Mouse (Mus musculus): ENCODE results near the gene Sgsm1.
"Not testable (repeated sequence)": the region's sequence is repeated elsewhere in the genome, so short reads cannot be mapped to it uniquely, and the experiment has no call there.

The Sgsm1 gene

DNA sequence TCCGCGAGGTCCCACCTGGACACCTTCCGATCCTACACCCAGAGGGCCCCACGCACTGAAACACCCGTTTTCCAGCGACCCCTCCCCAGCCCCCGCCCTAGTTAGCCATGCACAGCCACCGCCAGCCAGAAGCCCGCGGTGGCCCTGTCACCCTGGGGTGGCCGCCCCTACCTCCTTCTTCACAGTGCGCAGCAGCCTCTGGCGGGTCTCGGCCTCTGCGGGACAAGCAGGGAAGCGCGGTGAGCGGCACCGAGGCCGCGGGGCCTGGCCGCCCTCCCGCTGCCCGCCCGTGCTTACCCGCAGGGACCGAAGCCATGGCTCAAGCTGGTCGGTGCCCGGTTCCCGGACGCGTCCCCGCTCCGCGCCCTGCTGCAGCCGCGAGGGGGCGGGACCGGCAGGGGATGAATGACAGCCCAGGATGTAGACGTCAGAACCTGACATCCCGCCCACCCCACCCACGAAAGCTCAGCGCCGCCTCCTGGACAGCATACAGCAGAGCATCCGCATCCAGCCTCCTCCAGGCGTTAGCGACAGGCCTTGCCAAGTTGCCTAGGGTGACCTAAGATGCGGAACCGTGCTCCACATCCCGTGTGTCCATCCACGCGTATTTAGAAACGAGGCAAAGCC lies at the start of gene Sgsm1:
Gene Sgsm1 (minus strand): TSS at position 410 of the 627 bp plus-strand sequence.
- peak; percentile 71 to 89 for DNase-seq

DNA sequence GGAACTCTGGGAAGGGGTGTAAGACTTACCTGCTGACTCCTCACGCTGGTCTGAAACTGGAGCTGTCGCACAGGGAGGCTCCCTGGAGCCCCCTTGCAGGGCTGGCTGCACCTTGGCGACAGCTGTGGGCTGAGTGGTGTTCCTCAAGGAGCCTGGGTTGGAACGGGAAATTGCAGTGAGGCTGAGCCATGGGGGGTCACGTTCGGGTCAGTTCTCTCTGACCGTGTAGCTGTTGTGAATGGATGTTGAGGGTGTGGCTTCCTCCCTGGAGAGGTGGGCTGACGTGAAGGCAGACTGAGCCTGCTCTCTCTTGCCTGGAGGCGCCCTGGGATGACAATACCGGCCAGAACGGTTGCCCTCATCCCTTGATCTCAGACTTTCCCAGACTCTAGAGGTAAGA lies 48.2 kb upstream of the Sgsm1 start:
- DNase-seq = peak; percentile 48 to 54

DNA sequence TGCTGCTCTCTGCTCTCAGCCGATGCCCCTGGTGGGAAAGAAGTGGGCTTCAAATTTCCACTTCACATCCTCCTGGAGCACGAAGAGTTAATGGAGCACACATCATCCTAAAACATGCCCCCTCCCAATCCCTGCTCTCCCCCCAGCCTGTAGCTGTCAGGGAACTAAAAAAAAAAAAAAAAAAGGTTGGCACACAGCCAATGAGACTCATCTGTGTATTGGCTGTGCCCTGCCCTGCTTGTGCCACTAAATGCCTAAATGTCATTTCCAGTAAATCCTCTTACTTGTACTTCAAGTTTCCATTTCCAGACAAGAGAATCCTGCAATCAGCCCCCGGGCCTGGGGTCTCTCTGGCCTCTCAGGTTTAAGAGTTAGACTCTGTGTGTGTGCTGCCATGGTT lies 47.1 kb upstream of the Sgsm1 start:
- no peak for DNase-seq

DNA sequence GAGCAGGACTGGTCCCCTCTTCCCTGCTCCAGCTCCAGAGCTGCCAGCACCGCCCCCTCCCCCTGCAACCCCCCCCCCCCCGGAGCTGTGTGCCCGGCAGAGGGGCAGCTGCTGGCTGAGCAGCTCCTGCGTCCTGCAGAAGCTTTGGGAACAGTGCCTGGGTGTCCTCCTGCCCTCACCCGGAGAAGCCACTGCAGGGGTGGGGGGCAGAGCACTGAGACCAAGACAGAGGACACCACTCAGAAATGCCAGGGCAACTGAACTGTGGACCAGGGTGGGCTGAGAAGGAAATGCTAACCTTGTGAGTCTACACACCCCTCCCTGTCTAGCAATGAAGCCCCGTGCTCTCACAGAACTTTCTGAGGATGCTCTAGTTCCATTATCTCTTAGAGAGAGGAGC lies 46.6 kb upstream of the Sgsm1 start, which contains the start of gene Aym1:
Gene Aym1 (plus strand): TSS at position 109 of the 400 bp plus-strand sequence.
- no peak for DNase-seq

DNA sequence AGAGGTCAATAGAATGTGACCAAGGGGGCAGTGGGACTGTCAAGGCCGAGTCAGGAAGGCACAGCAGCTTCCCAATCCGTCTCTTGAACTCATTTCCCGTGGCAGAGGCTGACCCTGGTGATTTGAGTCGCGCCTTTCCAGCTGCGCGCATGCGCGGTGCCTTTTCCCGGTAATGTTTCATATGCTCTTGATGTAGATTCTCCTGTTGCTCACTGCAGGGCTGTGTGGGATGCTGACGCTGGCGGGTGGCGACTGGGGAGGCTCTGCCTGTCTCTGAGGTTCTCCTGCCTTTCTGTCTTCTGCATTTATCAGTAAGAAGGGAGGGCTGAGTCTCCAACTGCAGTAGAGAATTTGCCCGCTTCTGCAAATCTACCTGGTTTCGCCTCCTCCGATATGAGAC lies 43.7 kb upstream of the Sgsm1 start:
- DNase-seq = no peak

DNA sequence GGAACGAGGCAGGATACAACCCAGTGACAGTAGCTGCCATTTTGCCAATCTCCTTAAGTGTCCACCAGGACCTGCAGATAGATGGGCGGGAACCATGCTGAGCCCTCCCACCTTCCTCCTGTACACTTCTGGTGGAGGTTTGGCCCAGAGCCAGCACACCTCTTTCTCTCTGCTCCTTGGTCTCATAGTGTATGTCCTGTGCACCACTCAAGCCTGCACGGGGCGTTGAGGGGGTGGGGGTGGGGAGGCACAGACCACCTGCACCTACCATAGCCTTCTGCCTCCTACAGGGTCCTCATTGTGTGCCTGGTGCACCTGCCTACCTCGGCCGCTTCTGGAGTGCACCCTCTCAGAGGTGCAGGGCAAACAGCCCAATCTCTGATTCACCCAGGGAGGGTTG lies 42.0 kb upstream of the Sgsm1 start:
- DNase-seq = no peak

DNA sequence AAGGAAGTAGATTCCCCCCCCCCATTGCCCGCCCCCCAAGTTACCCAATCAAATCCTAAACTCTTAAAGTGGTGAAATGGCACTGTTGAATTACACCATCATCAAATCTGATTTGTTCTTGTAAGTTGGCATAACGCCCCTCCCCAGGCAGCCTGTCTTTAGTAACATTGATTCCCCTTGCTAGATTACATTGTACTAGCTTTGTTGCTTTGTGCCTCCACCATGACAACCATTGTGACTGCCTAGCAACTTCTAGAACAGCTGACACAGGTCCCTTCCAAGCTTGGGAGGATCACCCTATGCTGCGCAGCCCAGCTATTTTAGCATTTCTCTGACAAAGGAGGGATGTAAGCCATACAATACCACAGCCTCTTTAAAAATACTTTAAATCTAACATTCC lies 41.2 kb upstream of the Sgsm1 start:
- DNase-seq = no peak

DNA sequence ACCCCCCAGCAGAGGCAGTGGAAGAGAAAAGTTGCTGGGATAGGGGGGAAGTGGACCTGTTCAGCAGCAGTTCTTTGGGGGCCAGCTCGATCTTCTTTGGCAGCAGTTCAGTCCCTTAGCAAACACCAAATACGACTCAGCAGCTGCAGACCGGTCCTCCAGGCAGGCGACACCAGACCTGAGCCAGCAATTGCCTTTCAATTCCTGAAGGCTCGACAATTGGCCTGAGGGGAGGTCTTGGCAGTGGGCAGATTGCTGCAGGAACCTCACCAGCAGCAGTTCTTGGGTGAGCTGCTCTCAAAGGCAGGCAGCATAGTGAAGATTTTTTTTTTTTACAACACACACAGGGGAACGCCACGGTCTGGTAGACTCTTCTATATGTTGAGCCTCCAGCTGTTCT lies 39.2 kb upstream of the Sgsm1 start:
- DNase-seq = no peak

DNA sequence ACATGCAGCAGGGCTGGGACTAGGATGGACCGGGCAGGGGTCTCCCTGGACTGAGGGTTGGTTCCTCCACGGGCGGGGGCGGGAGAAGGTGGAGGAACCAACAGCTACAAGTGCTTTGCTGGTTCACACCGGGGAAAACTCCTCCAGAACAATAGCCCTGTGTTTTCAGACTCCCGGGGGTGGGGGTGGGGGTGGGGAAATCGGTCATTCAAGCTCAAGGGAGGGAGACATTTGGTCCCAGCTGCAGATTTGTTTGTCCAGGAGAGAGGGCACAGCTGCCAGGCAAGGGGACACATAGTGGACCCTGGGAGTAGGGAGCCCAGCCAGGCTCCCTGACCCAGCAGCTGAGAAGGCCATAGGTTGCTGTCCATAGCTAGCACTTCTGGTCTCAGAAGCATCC lies 38.6 kb upstream of the Sgsm1 start:
- DNase-seq = no peak

DNA sequence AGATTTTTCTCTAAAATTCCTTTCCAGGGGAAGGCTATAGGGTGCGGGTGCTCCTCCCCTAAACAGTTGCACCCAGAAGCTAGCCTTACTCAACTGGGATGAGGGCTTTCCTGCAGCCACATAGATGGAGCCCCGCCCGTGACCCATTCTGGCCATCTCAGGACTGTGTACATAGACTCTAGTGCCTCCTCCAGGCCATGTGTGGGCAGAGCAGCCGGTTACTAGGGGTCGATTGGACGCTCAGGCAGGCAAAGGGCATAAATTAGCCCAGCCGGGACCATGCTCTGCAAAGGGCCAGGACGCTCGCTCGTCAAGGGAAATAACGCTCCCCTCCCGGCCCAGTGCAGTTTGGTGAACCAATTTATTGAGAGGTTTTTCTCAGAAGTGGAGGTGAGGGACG lies 38.0 kb upstream of the Sgsm1 start:
- DNase-seq = peak in 1 of 2 experiments; percentile 39

DNA sequence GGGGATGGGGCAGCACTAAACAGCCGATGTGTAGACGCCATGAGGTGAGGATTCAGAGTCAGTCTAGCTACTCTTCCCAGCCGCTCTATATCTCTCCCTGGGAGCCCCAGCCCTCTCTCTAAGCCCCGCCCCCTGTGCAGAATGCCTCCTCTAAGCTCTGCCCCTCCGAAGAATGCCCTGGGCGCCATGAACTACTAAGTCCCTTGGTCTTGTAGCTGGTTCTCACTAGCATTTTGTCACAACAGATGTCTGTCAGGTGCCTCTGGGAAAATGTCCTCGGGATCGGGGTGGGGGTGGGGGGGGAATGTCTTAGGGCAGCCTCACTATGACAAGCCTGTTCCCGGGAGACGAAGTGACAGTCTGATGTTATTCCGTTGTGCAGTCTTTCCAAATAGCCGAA lies 37.0 kb upstream of the Sgsm1 start:
- DNase-seq = no peak

DNA sequence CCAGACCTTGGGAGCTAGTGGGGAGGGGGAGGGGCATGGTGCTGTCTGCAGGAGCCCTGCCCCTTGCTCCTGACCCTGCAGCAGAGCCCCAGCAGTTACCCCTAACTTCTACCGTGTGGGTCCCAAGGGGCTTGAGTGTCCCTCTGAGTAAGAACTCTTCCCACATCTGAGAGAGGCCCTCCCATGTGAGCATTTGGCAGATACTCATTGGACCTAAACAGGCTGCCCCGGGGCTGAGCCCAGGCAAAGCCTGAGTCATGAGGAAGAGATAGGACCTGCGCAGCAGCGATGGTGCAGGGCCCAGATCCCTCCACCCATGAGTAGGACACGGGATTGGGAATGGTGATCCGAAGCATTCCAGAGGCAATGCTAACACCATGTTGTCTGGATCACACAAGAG lies 36.1 kb upstream of the Sgsm1 start:
- DNase-seq = not testable (repeated sequence)

DNA sequence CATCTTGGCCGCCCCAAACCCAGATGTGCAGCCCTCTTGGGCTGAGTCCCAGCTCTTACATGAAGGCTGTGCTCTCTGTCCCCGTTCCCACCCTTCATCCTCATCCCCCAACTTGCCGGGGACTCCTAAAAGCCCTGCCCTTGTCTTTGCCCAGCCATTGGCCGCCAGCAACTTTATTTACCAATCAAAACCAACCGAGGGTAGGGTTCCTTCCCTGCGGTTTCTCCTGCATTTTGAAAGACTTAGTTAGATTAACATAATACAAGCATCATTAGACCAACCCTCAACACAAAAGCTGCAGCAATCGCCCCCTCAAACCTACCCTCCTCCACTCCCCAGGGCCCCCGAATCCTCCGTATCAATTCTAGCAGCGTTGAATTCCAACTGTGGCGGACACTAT lies 35.2 kb upstream of the Sgsm1 start:
- DNase-seq = no peak

DNA sequence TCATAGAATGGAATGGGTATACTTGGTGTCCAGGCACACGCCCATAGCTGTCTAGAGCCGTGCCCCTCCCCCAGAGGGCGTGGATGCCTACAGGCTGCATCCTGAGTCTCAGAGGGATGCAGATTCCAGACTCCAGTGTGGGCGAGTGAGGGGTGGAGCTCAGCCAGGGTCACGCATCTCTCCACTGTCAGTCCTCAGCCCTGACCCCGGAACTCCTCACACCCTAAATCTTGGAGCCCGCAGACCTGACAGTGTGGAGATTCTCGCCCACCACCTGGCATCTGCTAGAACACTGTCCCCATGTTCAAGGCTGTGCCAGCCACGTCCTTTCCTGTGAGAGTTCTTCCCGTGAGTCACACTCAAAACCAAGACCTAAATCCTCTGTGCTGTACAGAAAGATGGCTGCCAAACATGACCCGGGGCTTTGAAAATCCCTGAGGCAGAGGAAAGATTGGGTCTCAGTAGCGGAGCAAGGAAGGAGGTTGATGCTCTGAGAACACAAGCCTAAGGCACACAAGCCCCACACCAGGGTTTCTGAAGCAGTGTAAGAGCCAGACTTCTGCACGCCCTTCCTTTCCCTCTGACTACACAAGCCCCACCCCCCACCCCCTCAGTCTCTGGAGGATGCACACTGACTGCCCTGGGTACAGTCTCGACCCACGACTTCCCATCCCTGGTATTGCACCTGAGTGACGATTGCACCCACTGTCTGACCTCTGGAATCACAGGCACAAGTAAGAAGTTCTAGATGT lies 34.2 kb upstream of the Sgsm1 start:
- DNase-seq = no peak

DNA sequence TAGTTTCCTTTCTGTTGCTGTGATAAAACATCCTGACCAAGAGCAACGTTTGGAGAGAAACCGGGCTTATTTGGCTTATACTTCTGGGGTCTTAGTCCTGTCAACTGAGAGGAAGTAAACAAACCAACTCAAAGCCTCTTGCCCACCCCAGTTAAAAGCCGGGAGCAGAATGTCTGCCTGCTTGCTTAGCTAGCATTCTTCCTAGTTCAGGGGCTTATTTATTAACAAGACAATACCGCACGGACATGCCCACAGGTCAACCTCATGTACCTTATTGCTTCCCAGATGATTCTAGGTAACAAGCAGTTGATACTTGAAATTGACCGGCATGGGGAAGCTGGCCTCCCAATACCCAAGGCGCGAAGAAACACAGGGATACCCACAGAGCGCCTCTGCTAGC lies 25.7 kb upstream of the Sgsm1 start:
- DNase-seq = peak; percentile 12 to 27

DNA sequence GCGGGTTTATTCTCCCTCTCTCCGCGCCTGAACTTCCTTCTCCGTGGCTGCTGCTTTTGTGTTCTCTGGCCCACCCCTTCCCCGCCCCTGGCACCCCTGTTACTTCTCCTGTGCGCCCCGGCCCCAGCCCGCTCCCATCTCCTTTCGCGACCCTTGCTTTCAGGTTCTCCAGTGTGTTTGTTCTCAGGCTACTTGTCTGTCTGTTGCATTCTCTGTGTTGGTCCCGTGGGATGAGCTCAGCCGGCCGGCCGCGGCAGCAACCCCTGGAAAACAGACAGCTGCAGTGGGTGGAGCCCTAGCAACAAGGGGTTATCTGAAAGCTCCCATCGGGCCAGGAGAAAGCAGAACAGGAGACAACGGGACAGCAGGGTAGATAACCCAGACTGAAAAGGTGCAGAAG lies 25.1 kb upstream of the Sgsm1 start:
- DNase-seq = peak in 1 of 2 experiments; percentile 24

DNA sequence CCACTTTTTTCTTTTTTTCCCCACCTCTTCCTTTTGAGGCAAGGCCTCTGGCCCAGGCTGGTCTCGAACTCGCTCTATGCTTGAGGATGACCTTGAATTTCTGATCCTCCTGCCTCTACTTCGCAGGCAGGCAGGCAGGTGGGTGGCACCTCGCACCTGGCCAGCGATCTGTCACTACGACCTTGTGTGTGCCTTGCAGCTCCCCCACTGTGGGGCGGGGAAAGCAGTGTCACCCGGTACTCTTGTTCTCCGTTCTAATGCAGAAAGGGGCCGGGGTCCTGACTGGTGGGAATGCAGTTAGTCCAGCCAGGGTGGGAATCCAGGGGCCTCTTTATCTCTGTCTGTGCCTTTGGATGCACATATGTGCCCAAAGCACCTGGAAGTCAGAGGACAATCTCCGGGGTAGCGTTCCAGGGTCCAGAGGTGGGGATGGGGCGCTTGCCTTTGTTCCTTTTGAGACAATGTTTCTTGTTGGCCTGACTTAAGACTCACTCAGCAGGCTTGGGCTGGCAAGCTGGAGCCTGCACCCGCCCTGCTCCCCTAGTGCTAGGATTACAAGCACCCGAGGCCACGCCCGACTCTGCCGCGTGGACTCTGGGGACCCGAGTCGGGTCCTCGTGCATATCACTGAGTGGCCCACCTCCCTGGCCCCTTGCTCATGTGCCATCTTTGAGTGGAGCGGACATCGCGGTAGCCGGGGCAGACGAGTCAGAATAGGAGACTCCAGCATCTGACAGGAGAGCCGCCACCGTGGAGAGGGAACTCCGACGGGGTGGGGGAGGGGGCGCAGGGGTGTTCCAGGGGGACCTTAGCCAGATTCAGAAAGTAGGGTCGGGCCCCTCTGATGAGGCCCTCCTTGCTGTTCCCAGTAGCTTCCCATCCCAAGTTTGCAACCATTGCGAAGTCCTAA lies 24.3 kb upstream of the Sgsm1 start:
- no peak for DNase-seq

DNA sequence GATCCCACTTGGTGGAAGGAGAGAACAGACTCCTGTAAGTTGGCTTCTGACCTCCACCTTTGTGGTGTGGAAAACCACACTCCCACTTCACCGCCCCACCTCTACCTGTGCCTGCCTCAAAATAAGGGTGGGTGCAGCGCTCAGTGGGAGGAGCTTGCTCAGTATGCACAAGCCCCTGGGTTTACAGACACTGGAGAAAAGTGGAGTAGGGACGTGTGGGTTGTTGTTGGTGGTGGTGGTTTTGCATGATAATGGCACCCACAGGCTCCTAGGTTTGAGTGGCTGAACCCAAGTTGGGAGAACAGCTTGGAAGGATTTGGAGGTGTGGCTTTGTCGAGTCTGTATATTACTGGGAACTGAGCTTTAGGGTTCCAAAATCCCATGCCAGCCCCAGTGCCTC lies 22.3 kb upstream of the Sgsm1 start:
- DNase-seq = no peak

DNA sequence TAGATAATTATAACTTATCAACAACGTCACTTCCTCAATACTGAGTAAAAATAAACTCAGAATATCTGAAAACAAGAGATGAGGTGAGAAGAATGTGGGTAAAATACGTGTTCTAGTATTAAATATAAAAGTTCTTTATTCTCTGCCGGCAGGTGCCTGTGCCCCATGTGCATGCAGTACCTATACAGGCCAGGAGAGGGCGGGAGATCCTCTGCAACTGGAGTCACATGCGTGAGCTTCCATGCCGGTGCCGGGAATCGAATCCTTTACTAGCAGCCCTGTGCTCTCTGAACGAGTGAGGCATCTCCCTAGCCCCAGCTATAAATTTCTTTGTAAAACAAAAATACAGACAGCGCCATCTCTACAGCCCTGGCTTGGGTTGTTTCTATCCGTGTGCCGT lies 21.7 kb upstream of the Sgsm1 start:
- DNase-seq = peak in 1 of 2 experiments; percentile 53

DNA sequence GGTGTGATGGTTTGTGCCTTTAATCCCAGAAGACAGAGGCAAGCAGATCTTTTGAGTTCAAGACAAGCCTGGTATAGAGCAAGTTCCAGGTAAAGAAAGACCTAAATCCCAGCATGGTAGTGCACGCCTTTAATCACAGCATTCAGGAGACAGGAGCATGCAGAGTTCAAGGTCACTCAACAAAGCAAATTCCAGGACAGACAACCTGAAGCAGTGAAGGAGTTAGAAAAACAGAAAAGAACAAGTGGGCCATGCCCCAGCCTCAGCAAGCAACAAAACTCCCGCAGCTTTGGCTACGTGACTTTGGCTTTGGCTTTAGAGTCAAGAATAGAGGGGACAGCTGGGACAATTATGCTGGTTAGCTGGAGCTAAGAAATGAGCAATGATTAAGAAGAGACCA lies 19.6 kb upstream of the Sgsm1 start:
- DNase-seq = no peak

DNA sequence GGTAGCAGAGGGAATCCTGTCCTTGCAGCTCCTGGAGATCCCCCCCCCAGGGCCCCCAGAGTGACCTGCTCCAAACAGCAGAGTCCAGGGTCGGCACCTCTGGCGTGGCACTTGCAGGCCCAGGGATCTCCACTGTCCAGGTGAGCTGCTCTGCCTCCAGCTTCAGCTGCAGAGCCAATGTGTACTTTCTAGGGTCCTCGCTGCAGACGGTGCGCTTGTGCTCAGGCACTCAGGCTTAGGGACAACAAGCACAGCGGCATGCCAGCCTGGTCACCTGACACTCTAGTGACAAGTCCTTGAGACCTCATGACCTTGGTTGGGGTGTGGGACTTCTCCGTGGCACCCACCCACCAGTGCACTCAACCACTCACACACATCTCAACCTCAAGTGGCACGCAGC lies 18.9 kb upstream of the Sgsm1 start:
- DNase-seq = no peak

DNA sequence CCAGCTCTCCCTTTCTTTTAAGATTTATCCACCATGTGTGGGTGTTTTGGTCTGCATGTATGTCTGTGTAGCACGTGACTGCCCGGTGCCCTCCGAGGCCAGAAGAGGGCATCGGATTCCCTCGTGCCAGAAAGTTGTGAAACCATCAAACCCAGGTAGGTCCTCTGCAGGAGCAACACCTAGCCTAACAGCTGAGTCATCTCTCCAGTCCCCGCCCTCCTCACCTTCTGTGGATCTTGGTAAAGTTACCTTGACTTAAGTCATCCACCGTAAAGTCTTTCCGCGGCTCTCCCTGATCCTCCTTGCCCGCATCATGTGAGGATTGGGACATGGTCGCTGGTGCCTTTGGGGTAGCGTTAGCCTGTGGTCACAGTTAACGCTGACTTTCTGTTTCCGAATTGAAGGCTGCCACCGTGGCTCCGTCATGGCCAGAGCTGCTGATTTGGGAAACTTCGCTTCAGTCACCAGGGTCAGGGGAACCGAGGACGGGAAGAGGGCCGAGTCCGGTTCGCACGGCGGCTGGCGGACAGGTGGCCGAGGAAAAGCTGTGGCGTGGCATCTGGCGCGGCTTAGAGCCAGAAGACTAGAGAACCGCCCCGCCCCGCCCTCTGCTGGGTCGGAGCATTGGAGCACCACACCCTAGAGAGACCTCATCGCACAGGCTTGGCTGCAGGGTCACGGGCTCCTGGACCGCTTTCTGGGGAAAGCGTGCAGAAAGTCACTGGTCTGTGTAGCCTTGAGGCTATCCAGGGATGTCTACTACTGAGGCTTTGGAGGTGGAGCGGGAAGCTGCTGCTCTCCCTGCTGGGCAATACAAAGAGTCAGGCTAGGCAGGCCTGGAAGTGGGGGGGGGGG lies 13.4 kb upstream of the Sgsm1 start:
- peak; percentile 23 to 58 for DNase-seq

DNA sequence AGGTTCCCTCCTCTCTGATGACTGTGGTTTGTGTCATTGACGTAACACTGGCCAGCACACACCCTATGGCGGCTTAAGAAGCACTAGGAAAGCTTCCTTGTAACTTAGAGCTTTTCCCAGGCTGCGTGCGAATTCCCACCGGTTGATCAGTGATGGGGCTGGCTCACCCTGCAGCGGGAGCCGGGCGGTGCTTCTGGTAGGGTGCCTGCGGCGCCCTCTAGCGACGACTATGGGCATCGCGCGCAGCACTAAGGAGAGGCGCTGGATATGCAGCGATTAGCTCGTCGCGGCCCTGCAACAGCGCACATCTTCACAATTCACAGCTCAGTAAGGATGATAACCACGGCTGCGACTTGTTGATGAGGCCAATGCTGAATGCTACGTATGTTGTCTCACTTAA lies 3.4 kb upstream of the Sgsm1 start:
- peak; percentile 60 to 85 for DNase-seq

Data from kidney, postnatal 36 days (tissue).